Mouse (Mus musculus) monocyte, adult 2 months (primary cell): ENCODE data around the gene Slc35e1.

ENCODE experiments used
- DNase-seq, 2 experiments: peaks; one replicate each; pipeline ENCODE4 v3.0.0; 2022; ENCODE audit warnings: low spot score in 2 of 2, low read depth in 1 of 2

The Slc35e1 gene

GRCm38 (mm10) chr8:72491680-72492621 is at the start of gene Slc35e1:
TSS of gene Slc35e1 (minus strand) at chr8:72492614.
- DNase-seq, result no peak

DNA sequence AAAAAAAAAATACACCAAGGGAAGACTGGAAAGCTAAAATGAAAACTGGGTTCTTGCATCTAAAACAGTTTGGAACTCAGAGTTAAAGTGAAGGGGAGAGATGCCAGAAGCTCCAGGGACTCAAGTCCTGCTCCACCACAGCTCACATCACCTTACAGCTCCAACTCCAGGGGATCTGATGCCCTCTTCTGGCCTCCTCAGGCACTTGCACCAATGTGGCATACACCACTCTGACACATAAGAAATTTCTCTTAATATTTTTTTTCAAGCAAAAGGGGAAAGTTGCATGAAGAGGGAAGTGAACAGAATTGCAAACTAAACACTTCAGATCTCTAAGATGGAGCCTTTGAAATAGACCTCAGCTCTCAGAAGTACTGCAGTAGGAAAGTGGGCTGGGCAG is 46.8 kb upstream of the Slc35e1 start:
- peak in 1 of 2 experiments; percentile 14 for DNase-seq

DNA sequence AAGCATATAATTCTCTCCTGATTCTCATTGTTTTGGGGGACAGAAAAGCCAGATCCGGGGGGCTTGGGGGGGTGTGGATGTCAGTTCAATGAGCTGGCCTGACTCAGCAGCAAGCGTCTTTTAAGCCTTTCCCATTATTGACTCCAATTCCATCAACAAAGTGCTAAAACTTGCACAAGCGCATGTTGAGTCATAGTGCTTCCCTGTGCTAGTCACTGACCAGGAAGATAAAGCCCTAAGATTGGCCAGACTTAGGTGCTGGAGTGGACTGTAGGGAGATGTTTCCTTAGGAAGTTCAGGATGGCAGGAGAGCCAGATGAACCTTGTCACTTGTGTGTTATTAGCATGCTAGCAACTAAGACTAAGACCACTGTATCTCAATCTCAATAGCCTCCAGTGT is 42.5 kb upstream of the Slc35e1 start:
- no peak for DNase-seq

DNA sequence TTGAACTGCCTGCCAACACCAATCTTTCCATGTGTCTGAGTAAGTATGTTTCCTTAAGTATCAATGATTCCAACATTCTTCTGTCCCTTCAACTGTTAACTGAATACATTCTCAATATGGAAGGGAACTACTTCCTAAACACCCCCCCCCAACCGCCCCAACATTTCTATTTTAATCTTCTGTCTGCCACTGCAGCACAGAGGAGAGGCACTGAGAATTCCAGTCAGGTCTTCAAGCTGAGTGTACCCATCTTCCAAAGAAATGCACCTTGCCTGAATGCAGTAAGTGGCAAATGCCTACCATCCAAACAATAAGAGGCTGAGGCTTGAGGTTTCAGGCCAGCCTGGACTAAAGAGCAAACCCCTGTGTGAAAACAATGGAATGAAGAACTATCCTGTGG is 39.7 kb upstream of the Slc35e1 start:
- no peak for DNase-seq

GRCm38 (mm10) chr8:72521888-72522287 is 29.5 kb upstream of the Slc35e1 start:
- DNase-seq, result no peak

DNA sequence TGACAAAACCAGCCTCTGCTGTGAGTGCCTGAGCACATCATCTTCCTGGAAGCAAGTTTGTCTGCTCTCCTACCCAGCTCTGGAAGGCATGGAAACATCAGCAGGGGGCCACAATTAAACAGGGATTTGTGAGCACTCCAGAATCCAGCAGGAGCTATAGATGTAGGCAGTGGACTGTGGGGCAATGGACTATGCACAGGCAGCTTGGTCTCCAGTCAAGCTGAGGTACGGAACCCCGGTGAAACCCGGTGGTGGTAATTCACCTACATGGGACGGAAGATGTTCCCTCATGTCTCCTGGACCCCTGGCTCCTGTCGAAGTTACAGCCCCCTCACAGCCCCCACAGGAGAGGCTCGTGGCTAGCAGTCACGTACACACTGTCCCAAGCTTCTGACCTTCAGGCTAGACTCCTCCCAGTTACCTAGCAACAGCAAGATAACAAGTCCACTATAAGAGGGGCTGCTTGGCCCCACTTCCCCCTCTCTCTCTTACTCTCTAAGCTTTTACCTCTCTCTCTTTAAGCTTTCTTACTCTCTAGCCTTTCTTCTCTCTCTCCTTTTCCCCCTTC is 25.1 kb upstream of the Slc35e1 start:
- DNase-seq, result no peak

DNA sequence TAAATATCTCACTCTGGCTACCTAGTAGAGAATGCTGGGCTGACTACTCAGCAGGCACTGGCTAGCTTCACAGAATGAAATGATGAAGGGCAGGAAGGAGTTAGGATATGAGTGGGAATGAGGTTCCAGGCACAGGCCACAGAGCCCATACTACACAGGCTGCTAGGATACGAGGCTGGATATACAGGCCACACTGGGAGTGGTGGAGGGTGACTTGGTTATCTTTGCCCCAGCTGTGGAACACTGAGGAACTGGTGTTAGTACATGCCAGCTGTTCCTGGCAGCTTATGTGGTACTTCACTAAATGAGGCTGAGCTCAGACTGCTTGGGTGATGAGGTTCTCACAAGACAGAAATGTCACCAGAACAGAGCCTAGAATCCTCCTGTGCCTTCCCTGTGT is 20.7 kb upstream of the Slc35e1 start:
- no peak for DNase-seq

GRCm38 (mm10) chr8:72512648-72513047 is 20.2 kb upstream of the Slc35e1 start:
- DNase-seq, result no peak

DNA sequence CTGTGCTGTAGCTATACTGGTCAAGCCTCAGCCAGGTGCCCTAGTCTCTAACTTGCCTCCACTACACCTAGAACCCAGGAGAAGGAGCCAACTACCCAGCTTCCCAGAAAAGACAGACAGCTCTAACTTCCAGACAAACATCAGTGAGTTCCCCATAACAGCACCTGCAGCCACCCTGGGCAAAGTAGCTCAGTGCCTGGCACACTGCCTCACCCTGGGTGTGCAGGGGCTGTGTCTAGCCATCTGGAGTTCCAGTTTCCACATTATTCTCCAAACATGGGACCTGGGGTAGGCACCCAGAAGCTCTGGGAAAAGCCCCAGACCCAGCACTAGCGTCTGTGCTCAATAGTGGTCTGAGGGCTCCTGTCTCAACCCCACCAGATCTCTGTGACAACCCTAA is 15.1 kb upstream of the Slc35e1 start:
- DNase-seq, result no peak

GRCm38 (mm10) chr8:72504637-72505314 is 12.4 kb upstream of the Slc35e1 start:
- no peak for DNase-seq

- DNase-seq, result no peak
Observed at GRCm38 (mm10) chr8:72504137-72504536, 11.7 kb upstream of the Slc35e1 start.

- no peak for DNase-seq
Observed at GRCm38 (mm10) chr8:72500521-72500931, 8.1 kb upstream of the Slc35e1 start.

- DNase-seq, result no peak
Observed at GRCm38 (mm10) chr8:72499521-72500284, 7.3 kb upstream of the Slc35e1 start.

DNA sequence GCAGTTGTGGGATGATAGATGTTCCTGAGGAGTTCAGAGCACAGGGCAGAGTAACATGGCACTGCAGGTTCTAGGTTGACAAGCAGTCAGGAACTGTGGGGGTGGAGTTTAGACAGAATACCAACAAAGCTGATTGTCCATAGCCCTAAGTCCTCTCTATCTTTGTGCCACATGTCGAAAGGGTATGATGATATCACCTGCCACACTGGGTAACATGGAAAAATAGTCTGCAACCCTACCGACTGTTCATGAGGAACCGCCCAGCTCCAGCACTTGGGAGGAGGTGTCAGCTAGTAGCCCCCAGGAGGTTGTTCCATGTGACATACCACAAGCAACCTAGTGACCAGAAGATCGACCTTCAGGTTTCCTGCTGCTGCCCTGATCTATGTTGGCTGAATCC is 6.1 kb upstream of the Slc35e1 start:
- DNase-seq, result no peak

DNA sequence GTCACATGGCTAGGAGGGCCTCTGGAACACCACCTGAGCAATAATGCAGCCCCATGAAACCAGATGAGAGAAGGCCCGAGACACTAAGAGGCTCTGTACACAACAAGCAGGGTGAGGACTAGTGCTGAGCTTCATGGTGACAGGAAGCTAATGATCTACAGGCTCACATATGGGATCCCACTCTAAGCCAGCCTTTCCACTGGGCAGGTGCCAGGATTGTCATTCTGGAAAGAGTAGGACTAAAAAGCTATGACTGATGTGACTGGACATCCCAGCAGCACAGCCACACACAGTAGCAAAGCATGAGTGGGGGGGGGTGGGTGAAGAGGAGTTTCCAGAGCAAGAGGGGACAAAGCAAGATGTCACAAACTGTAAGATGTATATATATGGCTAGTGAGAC is 5.5 kb upstream of the Slc35e1 start:
- no peak for DNase-seq

DNA sequence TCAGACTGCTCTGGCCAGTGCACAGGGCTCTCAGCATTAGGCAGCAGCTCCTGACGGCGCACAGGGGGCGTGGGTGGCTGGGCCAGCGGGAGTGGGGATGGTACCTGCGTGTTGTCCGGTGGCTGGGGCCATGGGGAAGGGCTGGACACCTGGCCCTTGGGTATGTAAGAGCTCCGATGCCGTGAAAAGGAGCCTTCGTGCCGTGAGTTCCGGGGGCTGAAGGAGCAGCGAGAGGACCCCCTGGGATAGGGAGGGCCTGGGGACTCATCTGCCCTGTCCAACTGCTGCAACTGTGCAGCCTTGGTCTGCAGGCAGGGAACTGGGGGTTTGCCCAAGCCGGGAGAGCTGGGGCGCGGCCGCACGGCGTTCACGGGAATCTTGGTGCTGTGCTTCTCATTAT is 3.8 kb upstream of the Slc35e1 start:
- no peak for DNase-seq

- no peak for DNase-seq
Observed at GRCm38 (mm10) chr8:72495411-72496111, 3.1 kb upstream of the Slc35e1 start.

DNA sequence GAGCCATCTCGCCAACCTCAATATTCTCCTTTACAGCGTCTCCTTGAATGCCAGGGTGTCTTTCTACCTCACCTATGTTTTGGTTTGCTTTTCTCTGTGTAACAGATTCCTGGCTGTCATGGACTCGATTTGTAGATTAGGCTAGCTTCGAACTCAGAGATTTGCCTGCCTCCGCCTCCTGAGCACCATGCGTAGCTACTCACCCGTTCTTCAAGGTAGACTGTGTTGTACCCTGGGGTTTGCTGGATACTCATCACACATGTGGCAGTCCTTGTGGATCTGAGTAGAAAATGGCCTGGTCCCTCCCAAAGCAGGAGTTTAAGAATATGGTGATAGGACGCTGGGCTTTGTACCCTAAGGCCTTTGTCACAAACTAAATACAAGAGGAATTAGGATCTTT is 967 bp upstream of the Slc35e1 start:
- no peak for DNase-seq

DNA sequence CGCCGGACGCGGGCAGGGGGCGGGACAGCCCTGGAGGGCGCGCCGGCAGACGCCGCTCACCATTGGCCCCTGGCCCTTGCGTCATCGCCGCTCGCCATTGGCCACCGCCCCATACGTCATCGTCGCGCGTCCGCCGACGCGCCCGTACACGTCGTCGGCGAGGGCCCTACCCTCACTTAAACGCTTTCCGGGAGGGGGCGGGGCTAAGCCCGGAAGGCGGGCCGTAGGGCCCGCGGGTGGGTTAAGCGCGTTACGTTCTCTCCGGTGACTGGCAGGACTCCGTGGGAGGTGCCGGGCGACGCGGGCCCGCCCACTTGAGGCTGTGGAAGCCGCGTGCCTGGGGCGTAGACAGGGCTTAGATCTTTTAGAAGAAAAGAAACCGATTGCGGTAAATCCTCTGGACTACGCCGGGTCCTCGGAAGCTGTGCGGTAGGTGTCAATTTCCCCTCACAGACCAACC is 238 bp upstream of the Slc35e1 start:
- DNase-seq, result peak; percentile 99

GRCm38 (mm10) chr8:72491017-72491416 is 1.4 kb downstream of the Slc35e1 start:
- DNase-seq, result no peak

DNA sequence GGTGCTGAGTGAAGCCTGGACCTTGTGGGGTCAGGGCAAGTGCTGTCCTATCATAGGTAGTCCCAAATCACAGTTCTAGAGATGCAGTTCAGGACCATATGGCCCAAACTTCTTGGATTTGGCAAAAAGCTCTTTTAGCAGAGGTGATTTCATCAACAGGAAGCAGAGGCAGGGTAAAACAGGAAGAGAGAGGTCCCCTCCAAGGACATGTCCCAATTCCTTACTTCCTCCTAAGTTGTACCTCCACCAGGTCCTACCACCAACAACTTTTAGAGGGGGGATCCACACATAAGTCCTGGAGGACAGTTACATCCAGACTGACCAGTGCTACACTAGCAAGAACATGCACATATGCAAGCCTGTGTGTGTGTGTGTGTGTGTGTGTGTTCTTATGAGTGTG is 5.4 kb downstream of the Slc35e1 start:
- no peak for DNase-seq
